Mouse (Mus musculus) megakaryocyte, embryonic 14.5 days (primary cell): Measurements from ENCODE around the gene Myd88.

Source experiments
- FLI1 ChIP-seq: IDR thresholded peaks from 2 replicates; pipeline ENCODE4 v1.6.1; 2012; ENCODE audit warnings: low read length, inconsistent platforms, mixed read lengths
- GATA1 ChIP-seq: IDR thresholded peaks from 3 replicates; pipeline ENCODE4 v1.6.1; 2012; ENCODE audit warnings: mixed read lengths, low read length, inconsistent platforms, borderline replicate concordance

- TF ChIP-seq GATA1 (no peak), FLI1 (no peak)
Measured at GRCm38 (mm10) chr9:119305863-119306262, 35.3 kb downstream of the Myd88 start.
